Mouse (Mus musculus): ENCODE measurements at regions not wholly inside any gene's neighbourhood (a gene's known extent, or its start where the extent isn't known, plus 50 kb on each side); places are given as distances from the start of the nearest gene placed in this dataset.

DNA sequence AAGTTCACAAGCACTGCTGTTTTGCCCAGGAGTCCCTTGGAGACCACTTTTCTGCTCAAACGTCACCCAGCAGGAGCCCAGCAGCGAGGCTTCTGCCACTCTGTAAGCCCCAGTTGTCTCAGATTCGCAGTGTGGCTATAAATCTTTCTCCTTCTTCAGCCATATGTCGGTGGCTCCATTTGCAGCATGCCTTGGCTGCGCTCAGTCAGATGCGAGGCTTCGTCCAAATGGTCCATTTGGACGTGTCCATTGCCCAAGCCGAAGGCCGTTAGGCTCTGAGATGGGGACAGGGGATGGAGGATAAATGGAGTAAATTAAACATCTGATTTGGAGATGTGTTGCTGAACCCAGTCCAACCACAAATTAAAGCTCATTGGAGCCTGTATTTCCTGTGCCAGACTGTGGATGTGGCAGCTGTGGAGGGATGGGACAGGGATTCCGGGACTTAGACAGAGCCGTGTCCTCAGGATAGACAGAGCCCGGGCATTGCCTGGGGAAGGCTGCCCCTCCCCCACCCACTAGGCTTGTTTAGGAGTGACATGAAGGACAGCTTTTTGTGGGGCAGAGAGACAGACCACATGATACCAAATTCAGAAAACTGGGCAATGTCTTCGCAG is 221.6 kb downstream of the Ajap1 start:
- TF ChIP-seq CTCF (IDR thresholded peaks at IDR 0.05; ENCODE audit: control insufficient read depth, insufficient read depth, low read length) (no peak), POLR2A (IDR thresholded peaks at IDR 0.05; ENCODE audit: borderline replicate concordance, control insufficient read depth, low read depth, low read length) (no peak)
